Mouse (Mus musculus) layer of hippocampus, adult 9-10 months (tissue): ENCODE data around the gene Rnf157.

Experiments
- DNase-seq: peaks from one replicate; pipeline ENCODE4 v3.0.0; 2022; ENCODE audit warnings: low spot score

Gene Rnf157

DNA sequence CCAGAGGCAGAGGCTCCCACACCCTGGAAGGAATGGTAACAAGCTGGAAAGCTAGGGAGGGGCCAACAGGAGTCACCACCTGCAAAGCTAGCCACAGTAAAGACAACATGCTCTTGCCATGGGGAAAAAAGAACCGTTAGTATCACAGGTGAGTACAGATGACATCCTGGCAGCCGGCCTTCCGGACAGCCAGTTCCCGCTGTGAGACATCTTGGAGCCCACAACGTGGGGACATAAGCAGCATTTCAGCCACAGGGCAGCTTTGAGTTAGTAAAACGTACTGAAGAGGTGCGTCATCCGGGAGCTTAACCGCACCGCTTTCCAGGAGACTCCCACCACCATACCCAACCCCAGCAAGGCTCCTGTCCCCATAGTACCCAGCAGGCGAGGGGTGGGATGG, 114.6 kb downstream of the Rnf157 start:
- no peak for DNase-seq

- DNase-seq: no peak
Measured at GRCm38 (mm10) chr11:116297017-116297416, 115.8 kb downstream of the Rnf157 start.

DNA sequence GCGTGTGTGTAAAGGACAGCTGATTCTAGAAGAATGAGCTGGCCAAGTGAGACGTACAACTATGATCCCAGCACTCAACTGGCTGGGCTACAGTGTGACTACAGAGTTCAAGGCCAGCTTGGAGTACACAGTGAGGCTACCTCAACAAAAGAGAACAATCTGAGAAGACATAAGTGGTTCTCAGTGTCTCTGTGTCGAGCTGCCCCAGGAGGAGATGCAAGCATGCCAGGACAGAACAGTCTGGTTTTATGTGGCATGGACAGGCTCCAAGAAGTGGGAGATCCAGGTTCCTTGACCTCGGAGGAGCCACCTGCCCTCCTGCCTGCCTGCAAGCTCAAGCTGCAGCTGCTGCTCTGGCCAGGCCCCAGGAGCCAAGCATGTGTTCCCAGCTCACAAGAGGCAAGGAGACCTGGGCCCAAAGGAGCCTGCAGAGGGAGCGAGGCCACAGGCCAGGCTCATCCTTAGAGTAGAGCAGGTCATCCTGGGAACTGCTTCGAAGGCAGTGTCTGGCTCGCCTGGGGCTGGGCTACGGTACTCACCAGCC, 116.6 kb downstream of the Rnf157 start:
- DNase-seq: no peak

DNA sequence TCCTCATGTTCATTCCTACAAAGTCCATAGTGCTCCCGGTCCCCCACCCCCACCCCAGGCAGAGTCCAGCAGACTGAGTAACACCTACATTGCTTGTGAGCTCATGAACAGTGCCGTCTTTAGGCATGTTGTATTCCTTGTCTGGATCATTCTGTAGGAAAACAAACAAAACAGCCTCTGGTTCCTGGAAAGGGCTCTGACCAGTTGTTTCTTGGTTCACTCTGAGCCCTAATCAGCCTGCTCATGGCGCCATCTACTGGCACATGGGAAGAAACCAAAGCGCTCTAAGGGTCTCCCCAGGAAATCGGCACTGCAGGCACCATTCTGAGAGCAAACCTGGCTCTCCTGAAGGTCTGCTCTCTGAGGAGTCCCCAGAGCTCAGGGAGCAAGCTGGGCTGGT, 118.5 kb downstream of the Rnf157 start:
- DNase-seq: no peak

- DNase-seq: no peak
Measured at GRCm38 (mm10) chr11:116293538-116294137, 119.2 kb downstream of the Rnf157 start.

DNA sequence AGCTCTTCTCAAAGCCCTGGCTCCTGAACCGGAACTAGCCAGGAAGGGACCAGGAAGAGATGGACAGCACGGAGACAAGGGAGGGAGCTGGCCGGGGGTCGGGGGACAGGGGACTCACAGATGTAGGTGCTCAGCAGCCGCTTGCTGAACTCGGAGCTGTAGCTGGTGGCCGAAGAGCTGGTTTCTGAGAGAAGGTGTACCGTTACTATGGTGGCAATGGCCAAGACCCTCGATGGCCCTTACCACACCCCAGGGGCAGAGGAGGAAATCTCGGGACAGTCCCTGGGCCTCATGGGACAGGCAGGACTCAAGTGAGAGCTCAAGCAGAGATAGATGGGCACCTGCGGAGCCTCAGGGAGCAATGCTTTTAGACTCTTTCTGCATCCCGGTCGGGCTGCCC, 120.4 kb downstream of the Rnf157 start:
- DNase-seq: no peak

- no peak for DNase-seq
Measured at GRCm38 (mm10) chr11:116290556-116290955, 122.3 kb downstream of the Rnf157 start.

DNA sequence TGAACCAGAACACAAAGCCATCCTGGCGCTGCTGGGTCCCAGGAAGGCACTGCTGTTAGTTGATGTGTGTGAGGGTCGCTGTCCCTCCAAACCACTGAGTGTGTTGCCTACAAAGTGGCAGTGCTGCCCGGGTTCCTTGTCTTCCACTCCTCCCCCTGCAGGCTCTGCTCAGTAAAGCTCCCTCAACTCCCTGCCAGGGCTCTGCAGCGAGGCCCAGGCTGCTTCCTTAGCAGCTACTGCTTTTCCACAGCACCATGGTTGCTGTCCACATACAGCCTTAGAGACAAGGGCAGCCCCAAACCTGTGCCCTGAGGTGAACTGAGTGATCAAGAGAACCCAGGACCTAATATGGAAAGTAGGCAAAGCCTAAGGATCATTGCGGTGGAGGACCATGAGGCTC, 125.5 kb downstream of the Rnf157 start:
- no peak for DNase-seq
